Mouse (Mus musculus) olfactory bulb, adult 2 months (tissue): ENCODE results near the gene Hnf4a. TPM values are rescaled to one million over a fixed set of nuclear protein-coding genes. Genes with fewer than 3 reads are reported as not detected.
A peak's percentile ranks its signal among the peaks of the same experiment; 100 is the strongest.
"Not testable (repeated sequence)": the region's sequence is repeated elsewhere in the genome, so short reads cannot be mapped to it uniquely, and the experiment has no call there.

ENCODE experiments used
- H3K27ac ChIP-seq: fragments of 200-500 bp; 2 replicates; pipeline ENCODE4 v1.5.1; 2012; ENCODE audit warnings: low read depth, low read length; ENCODE audit not compliant: insufficient read depth
- H3K4me1 ChIP-seq: fragments of 200-500 bp; 2 replicates; pipeline ENCODE4 v1.6.1; 2012; ENCODE audit warnings: low read length; ENCODE audit not compliant: control insufficient read depth, insufficient read depth
- H3K4me3 ChIP-seq: fragments of 200-500 bp; 2 replicates; pipeline ENCODE4 v1.5.1; 2012; ENCODE audit warnings: mild to moderate bottlenecking, low read depth, low read length, moderate library complexity; ENCODE audit not compliant: insufficient read depth
- CTCF ChIP-seq: fragments of 200-500 bp; IDR thresholded peaks from 2 replicates; pipeline ENCODE4 v1.5.1; 2012; ENCODE audit warnings: low read depth, mild to moderate bottlenecking, low read length, moderate library complexity; ENCODE audit not compliant: insufficient read depth
- POLR2A ChIP-seq: fragments of 200-500 bp; IDR thresholded peaks from 2 replicates; pipeline ENCODE4 v1.6.1; 2012; ENCODE audit warnings: mild to moderate bottlenecking, low read depth, low read length, moderate library complexity; ENCODE audit not compliant: insufficient read depth
- WGBS: fragments of 180-500 bp; shearing (Covaris S2); methylation state at CpG from one replicate; pipeline ENCODE4 v1.1.7; 2018; 5-methylcytosine and 5-hydroxymethylcytosine counted together
- polyA plus RNA-seq: library from polyadenylated mRNA; stranded (reverse); fragments of >200 nt; gene quantifications from 2 replicates; pipeline ENCODE4 v1.2.4, GENCODE M21; 2012; ENCODE audit warnings: low replicate concordance; ENCODE audit not compliant: missing spikeins, insufficient read depth, insufficient read length

The Hnf4a gene
- polyA plus RNA-seq, 1 experiment, result not detected

GRCm38 (mm10) chr2:163617232-163617863 lies 110.7 kb downstream of the Hnf4a start:
- H3K4me3 ChIP-seq, result no peak overlapping the region
- no peaks in the 10 kb centered on the region for H3K4me1 ChIP-seq
- no peak for TF ChIP-seq CTCF
- WGBS, result 78% methylated on average over 3 of the region's 3 CpGs
- H3K27ac ChIP-seq, result 0 out of 2 replicates have a peak overlapping the region, but pooled peaks have one; percentile 13

- H3K27ac ChIP-seq, result no peak overlapping the region
- no peak overlapping the region for H3K4me3 ChIP-seq
- H3K4me1 ChIP-seq, result no peaks in the 10 kb centered on the region
- TF ChIP-seq POLR2A (no peak), CTCF (no peak)
- WGBS, result 95% methylated on average over 4 of the region's 4 CpGs
These were observed 111.3 kb downstream of the Hnf4a start for GRCm38 (mm10) chr2:163617874-163618273.

DNA sequence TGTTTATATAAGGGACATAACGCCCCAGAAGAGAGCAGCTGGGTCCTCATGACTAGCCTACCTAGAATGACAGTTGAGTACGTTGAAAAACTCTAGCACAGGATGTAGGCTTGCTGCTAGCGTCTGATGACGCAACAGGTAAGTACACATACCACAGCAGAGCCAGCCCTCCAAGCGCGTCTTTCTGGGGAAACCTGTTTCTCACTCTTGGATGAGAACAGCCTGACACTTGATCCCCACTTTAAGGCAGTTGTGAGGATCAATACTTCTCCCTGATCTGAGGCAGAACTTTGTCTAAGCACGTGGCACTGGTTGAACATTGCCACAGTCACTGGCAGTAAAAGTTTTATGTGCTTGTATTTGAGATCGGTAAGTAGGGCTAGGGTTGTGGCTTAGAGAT lies 113.8 kb downstream of the Hnf4a start:
- H3K4me1 ChIP-seq, result no peaks in the 10 kb centered on the region
- TF ChIP-seq POLR2A (no peak), CTCF (no peak)
- H3K4me3 ChIP-seq, result no peak overlapping the region
- no peak overlapping the region for H3K27ac ChIP-seq
- 91% methylated on average over 8 of the region's 8 CpGs for WGBS

GRCm38 (mm10) chr2:163621401-163621800 lies 114.8 kb downstream of the Hnf4a start:
- H3K27ac ChIP-seq, H3K4me3 ChIP-seq, H3K4me1 ChIP-seq: not testable (repeated sequence)
- 89% methylated on average over 3 of the region's 3 CpGs for WGBS

Other genes starting within 250 kb of the Hnf4a start
- gene Jph2, start 108.8 kb upstream of the Hnf4a start, polyA plus RNA-seq, result not detected in 2 replicates
- gene Oser1, start 82.1 kb upstream of the Hnf4a start, polyA plus RNA-seq, result not detected in 2 replicates
- not detected in 2 replicates for gene Gdap1l1, start 68.3 kb upstream of the Hnf4a start, polyA plus RNA-seq
- not detected in 2 replicates for gene Fitm2, start 34.2 kb upstream of the Hnf4a start, polyA plus RNA-seq
- gene R3hdml, start 14.5 kb upstream of the Hnf4a start, polyA plus RNA-seq, result not detected in 2 replicates
- gene Ttpal, start 95.5 kb downstream of the Hnf4a start, polyA plus RNA-seq, result not detected in 2 replicates
- gene Serinc3, start 138.3 kb downstream of the Hnf4a start, polyA plus RNA-seq, result 82.6 TPM in 1 of 2 replicates, not detected in the other
- gene Pkig, start 151.6 kb downstream of the Hnf4a start, polyA plus RNA-seq, result not detected in 2 replicates
- not detected in 2 replicates for gene Ada, start 243.4 kb downstream of the Hnf4a start, polyA plus RNA-seq